Mouse (Mus musculus): ENCODE data around the gene Clic4. TPM values are rescaled to one million over a fixed set of nuclear protein-coding genes. Genes with fewer than 3 reads are reported as not detected.

Gene Clic4
- polyA plus RNA-seq, 1 experiment from 2014 or later, result 210 TPM

- DNase-seq (ENCODE audit: extremely low spot score, low spot score), result no peak
- Histone ChIP-seq H3K4me1 (peaks cover 59% of the 10 kb centered on the region), H3K9me3 (no peaks in the 10 kb centered on the region), H3K27ac (peak overlapping the region; percentile 99), H3K4me3 (peak overlapping the region; percentile 96), H3K36me3 (replicated peaks) (peaks cover 41% of the 10 kb centered on the region), H3K27me3 (ENCODE audit: poor library complexity, severe bottlenecking) (peaks cover 22% of the 10 kb centered on the region)
- WGBS, result 53% methylated on average over 8 of the region's 8 CpGs
Observed at GRCm38 (mm10) chr4:135270476-135270875, 2.1 kb downstream of the Clic4 start.

- WGBS, result 84% methylated on average over 7 of the region's 7 CpGs
- H3K27me3 ChIP-seq (ENCODE audit: poor library complexity, severe bottlenecking), result peaks cover 15% of the 10 kb centered on the region
- H3K4me3 ChIP-seq, result peak overlapping the region; percentile 96
- H3K4me1 ChIP-seq, result peaks cover 65% of the 10 kb centered on the region
- H3K27ac ChIP-seq, result peak overlapping the region; percentile 99; the same call in 1 of the 2 replicates
- H3K36me3 ChIP-seq (replicated peaks), result peaks cover 46% of the 10 kb centered on the region
- no peak for DNase-seq (ENCODE audit: extremely low spot score, low spot score)
- H3K9me3 ChIP-seq, result no peaks in the 10 kb centered on the region
Observed at GRCm38 (mm10) chr4:135269656-135270341, 2.8 kb downstream of the Clic4 start.

GRCm38 (mm10) chr4:135267521-135267920, 5.1 kb downstream of the Clic4 start:
- Histone ChIP-seq H3K27ac (no peak overlapping the region), H3K4me3 (peak overlapping the region; percentile 14; the same call in 1 of the 2 replicates), H3K4me1 (peaks cover 53% of the 10 kb centered on the region), H3K9me3 (no peaks in the 10 kb centered on the region), H3K27me3 (ENCODE audit: poor library complexity, severe bottlenecking) (no peaks in the 10 kb centered on the region), H3K36me3 (replicated peaks) (peaks cover 61% of the 10 kb centered on the region)
- 66% methylated on average over 8 of the region's 8 CpGs for WGBS
- DNase-seq (ENCODE audit: extremely low spot score, low spot score), result no peak

GRCm38 (mm10) chr4:135266987-135267386, 5.6 kb downstream of the Clic4 start:
- Histone ChIP-seq H3K4me1 (peaks cover 53% of the 10 kb centered on the region), H3K27ac (no peak overlapping the region), H3K36me3 (replicated peaks) (peaks cover 66% of the 10 kb centered on the region), H3K9me3 (no peaks in the 10 kb centered on the region), H3K27me3 (ENCODE audit: poor library complexity, severe bottlenecking) (no peaks in the 10 kb centered on the region), H3K4me3 (no peak overlapping the region)
- WGBS, result 82% methylated on average over 9 of the region's 9 CpGs
- DNase-seq (ENCODE audit: extremely low spot score, low spot score), result no peak

- H3K4me3 ChIP-seq, result no peak overlapping the region
- H3K4me1 ChIP-seq, result peaks cover 38% of the 10 kb centered on the region
- WGBS, result 87% methylated on average over 4 of the region's 4 CpGs
- H3K27me3 ChIP-seq (ENCODE audit: poor library complexity, severe bottlenecking), result no peaks in the 10 kb centered on the region
- H3K36me3 ChIP-seq (replicated peaks), result peaks cover 61% of the 10 kb centered on the region
- no peak overlapping the region for H3K27ac ChIP-seq
- H3K9me3 ChIP-seq, result no peaks in the 10 kb centered on the region
- DNase-seq (ENCODE audit: extremely low spot score, low spot score), result no peak
Observed at GRCm38 (mm10) chr4:135260434-135260833, 12.2 kb downstream of the Clic4 start.

- H3K36me3 ChIP-seq (replicated peaks), result peaks cover 58% of the 10 kb centered on the region
- peak overlapping the region; percentile 6; the same call in 1 of the 2 replicates for H3K4me3 ChIP-seq
- WGBS, result 31% methylated on average over 7 of the region's 7 CpGs
- H3K4me1 ChIP-seq, result peaks cover 51% of the 10 kb centered on the region
- peak overlapping the region; percentile 74 for H3K27ac ChIP-seq
- no peak for DNase-seq (ENCODE audit: extremely low spot score, low spot score)
- H3K9me3 ChIP-seq, result no peaks in the 10 kb centered on the region
- H3K27me3 ChIP-seq (ENCODE audit: poor library complexity, severe bottlenecking), result no peaks in the 10 kb centered on the region
Observed at GRCm38 (mm10) chr4:135258521-135258920, 14.1 kb downstream of the Clic4 start.

- peak overlapping the region; percentile 74 for H3K27ac ChIP-seq
Observed at GRCm38 (mm10) chr4:135257881-135258476, 14.6 kb downstream of the Clic4 start.

GRCm38 (mm10) chr4:135256536-135257450, 15.8 kb downstream of the Clic4 start:
- H3K4me3 ChIP-seq, result no peak overlapping the region
- H3K27ac ChIP-seq, result no peak overlapping the region
- no peaks in the 10 kb centered on the region for H3K27me3 ChIP-seq (ENCODE audit: poor library complexity, severe bottlenecking)
- peaks cover 69% of the 10 kb centered on the region for H3K4me1 ChIP-seq
- H3K36me3 ChIP-seq (replicated peaks), result peaks cover 47% of the 10 kb centered on the region
- 92% methylated on average over 11 of the region's 11 CpGs for WGBS
- H3K9me3 ChIP-seq, result no peaks in the 10 kb centered on the region
- no peak for DNase-seq (ENCODE audit: extremely low spot score, low spot score)

More at GRCm38 (mm10) chr4:135257881-135258476, 14.6 kb downstream of the Clic4 start:
- Histone ChIP-seq H3K36me3 (replicated peaks) (peaks cover 59% of the 10 kb centered on the region), H3K9me3 (no peaks in the 10 kb centered on the region), H3K27me3 (ENCODE audit: poor library complexity, severe bottlenecking) (no peaks in the 10 kb centered on the region), H3K4me3 (0 out of 2 replicates have a peak overlapping the region, but pooled peaks have one; percentile 6), H3K4me1 (peaks cover 57% of the 10 kb centered on the region)
- no peak for DNase-seq (ENCODE audit: extremely low spot score, low spot score)
- 69% methylated on average over 9 of the region's 9 CpGs for WGBS

GRCm38 (mm10) chr4:135254770-135255169, 17.8 kb downstream of the Clic4 start:
- Histone ChIP-seq H3K27me3 (ENCODE audit: poor library complexity, severe bottlenecking) (no peaks in the 10 kb centered on the region), H3K4me1 (peaks cover 70% of the 10 kb centered on the region), H3K36me3 (replicated peaks) (peaks cover 47% of the 10 kb centered on the region), H3K4me3 (no peak overlapping the region), H3K9me3 (no peaks in the 10 kb centered on the region), H3K27ac (peak overlapping the region; percentile 56; the same call in 1 of the 2 replicates)
- WGBS, result 59% methylated on average over 3 of the region's 3 CpGs
- DNase-seq (ENCODE audit: extremely low spot score, low spot score), result no peak

GRCm38 (mm10) chr4:135254321-135254720, 18.3 kb downstream of the Clic4 start:
- no peak overlapping the region for H3K4me3 ChIP-seq
- peaks cover 67% of the 10 kb centered on the region for H3K4me1 ChIP-seq
- 91% methylated on average over 4 of the region's 4 CpGs for WGBS
- peaks cover 49% of the 10 kb centered on the region for H3K36me3 ChIP-seq (replicated peaks)
- no peaks in the 10 kb centered on the region for H3K27me3 ChIP-seq (ENCODE audit: poor library complexity, severe bottlenecking)
- H3K9me3 ChIP-seq, result peaks cover 4% of the 10 kb centered on the region
- DNase-seq (ENCODE audit: extremely low spot score, low spot score), result no peak
- H3K27ac ChIP-seq, result peak overlapping the region; percentile 56

- no peaks in the 10 kb centered on the region for H3K27me3 ChIP-seq (ENCODE audit: poor library complexity, severe bottlenecking)
- no peak overlapping the region for H3K4me3 ChIP-seq
- WGBS, result 91% methylated on average over 12 of the region's 12 CpGs
- no peak overlapping the region for H3K27ac ChIP-seq
- H3K9me3 ChIP-seq, result peaks cover 8% of the 10 kb centered on the region
- peaks cover 54% of the 10 kb centered on the region for H3K36me3 ChIP-seq (replicated peaks)
- DNase-seq (ENCODE audit: extremely low spot score, low spot score), result no peak
- peaks cover 60% of the 10 kb centered on the region for H3K4me1 ChIP-seq
Observed at GRCm38 (mm10) chr4:135253239-135254039, 19.2 kb downstream of the Clic4 start.

GRCm38 (mm10) chr4:135251801-135252200, 20.8 kb downstream of the Clic4 start:
- no peak for DNase-seq (ENCODE audit: extremely low spot score, low spot score)
- Histone ChIP-seq H3K27ac (no peak overlapping the region), H3K4me1 (peaks cover 63% of the 10 kb centered on the region), H3K36me3 (replicated peaks) (peaks cover 42% of the 10 kb centered on the region), H3K4me3 (no peak overlapping the region), H3K9me3 (peaks cover 8% of the 10 kb centered on the region), H3K27me3 (ENCODE audit: poor library complexity, severe bottlenecking) (no peaks in the 10 kb centered on the region)
- 29% methylated on average over 2 of the region's 2 CpGs for WGBS

All from forebrain, embryonic 10.5 days (tissue).